Mouse (Mus musculus) G1E (cell line): ENCODE measurements at regions not wholly inside any gene's neighbourhood (a gene's known extent, or its start where the extent isn't known, plus 50 kb on each side); places are given as distances from the start of the nearest gene placed in this dataset.

Experiments used
- CTCF ChIP-seq: IDR thresholded peaks from 2 replicates; pipeline ENCODE4 v1.5.1; 2012; ENCODE audit warnings: low read depth, low read length, inconsistent platforms, mixed read lengths
- GATA1 ChIP-seq: IDR thresholded peaks from 2 replicates; pipeline ENCODE4 v1.6.1; 2012; ENCODE audit warnings: borderline replicate concordance, low read length, inconsistent platforms, mixed read lengths
- POLR2AphosphoS5 ChIP-seq: IDR thresholded peaks from 2 replicates; pipeline ENCODE4 v1.6.1; 2012; ENCODE audit warnings: low read depth, low read length, inconsistent platforms; ENCODE audit not compliant: insufficient replicate concordance
- TAL1 ChIP-seq: conservative IDR thresholded peaks from 2 replicates; pipeline ENCODE4 v1.6.1; 2012; ENCODE audit warnings: low read depth, low read length, inconsistent platforms, mixed read lengths

DNA sequence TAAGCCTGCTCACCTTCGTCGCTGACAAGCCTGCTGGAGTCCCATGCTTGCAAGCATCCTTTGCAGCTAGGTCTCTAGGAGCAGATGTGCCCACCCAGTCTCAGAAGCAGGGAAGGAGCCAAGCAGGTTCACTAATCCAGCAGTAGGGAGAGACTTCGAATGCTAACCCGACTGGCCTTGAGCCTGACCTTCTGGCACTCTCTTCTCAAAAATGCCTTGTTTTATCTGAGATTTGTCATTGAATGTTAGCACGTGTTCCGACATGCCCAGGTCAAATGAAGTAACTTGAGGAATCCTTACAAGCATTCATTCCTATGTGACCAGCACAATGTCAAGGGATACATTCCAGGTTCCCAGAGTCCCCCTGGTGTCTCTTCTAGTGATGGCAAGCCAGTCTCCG is 105.9 kb upstream of the Tmem189 start:
- TF ChIP-seq CTCF, result no peak
- TF ChIP-seq TAL1, result no peak
- TF ChIP-seq GATA1, result no peak
- TF ChIP-seq POLR2AphosphoS5, result no peak
